Mouse (Mus musculus) heart, adult 11 months (tissue): Measurements from ENCODE around the gene Prl5a1.

ENCODE experiments used
- DNase-seq: peaks from one replicate; pipeline ENCODE4 v3.0.0; 2022

Prl5a1 gene

DNA sequence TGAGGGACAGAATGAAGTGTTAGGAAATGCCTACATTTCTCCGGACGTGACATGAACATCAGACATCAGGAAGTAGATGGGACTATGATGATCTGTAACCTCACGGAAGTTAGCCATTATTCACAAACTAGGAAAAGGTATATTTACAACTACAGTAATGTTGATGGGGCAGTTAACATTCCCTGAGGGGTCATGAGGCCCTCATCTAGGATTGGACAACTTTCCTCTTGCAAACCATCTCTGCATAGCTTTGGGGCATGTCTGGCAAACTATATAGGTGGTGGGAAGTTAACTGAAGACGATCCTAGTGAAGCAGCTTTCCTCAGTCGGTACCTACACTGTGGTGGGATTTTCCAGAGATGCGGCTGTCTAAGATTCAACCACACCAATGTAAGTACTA lies at the start of gene Prl5a1:
Gene Prl5a1, plus strand, starts transcription at position 301 of the 400 bp plus-strand sequence.
- DNase-seq: no peak

- no peak for DNase-seq
Observed at GRCm38 (mm10) chr13:28096161-28096560, 46.1 kb upstream of the Prl5a1 start.

GRCm38 (mm10) chr13:28108536-28108935 lies 33.7 kb upstream of the Prl5a1 start:
- no peak for DNase-seq

GRCm38 (mm10) chr13:28132781-28133180 lies 9.5 kb upstream of the Prl5a1 start:
- DNase-seq: no peak

- no peak for DNase-seq
Observed at GRCm38 (mm10) chr13:28135790-28136189, 6.5 kb upstream of the Prl5a1 start.
